Mouse (Mus musculus): ENCODE data around the gene Ppp1r37.

The Ppp1r37 gene

GRCm38 (mm10) chr7:19572926-19573775 lies 10.3 kb upstream of the Ppp1r37 start:
- intact Hi-C loops (cut with DNase I), result loop anchor here (5.0 kb wide), 2 partner anchors 66 to 116 kb away; partner anchors contain the start of genes Bloc1s3, Mark4 and Trappc6a

DNA sequence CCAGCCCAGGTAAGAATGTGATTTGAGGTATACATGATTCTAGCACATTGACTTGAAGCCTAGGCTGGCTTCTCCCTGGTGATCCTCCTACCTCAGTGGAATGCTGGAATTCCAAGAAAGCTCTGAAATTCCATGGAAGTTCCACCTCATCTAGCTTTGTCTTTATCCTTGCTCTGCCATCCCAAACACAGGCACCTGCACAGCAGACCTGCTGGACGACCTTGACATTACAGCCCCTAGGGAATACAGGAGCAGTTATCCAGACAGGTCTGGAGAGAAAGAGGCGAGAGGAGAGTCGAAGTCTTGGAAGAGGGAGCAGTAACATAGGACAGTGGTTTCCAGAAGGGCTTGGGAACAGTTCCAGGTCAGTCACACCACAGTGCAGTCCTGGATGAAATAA lies 6.8 kb upstream of the Ppp1r37 start:
- intact Hi-C loops (cut with DNase I), result loop anchor here (5.0 kb wide), 2 partner anchors 62 to 112 kb away; partner anchors contain the start of genes Bloc1s3, Mark4 and Trappc6a

GRCm38 (mm10) chr7:19567426-19567825 lies 4.5 kb upstream of the Ppp1r37 start:
- intact Hi-C loops (cut with DNase I), result no loop called here

- intact Hi-C loops (cut with DNase I), result no loop called here
These were observed 2.9 kb upstream of the Ppp1r37 start for GRCm38 (mm10) chr7:19565803-19566202.

DNA sequence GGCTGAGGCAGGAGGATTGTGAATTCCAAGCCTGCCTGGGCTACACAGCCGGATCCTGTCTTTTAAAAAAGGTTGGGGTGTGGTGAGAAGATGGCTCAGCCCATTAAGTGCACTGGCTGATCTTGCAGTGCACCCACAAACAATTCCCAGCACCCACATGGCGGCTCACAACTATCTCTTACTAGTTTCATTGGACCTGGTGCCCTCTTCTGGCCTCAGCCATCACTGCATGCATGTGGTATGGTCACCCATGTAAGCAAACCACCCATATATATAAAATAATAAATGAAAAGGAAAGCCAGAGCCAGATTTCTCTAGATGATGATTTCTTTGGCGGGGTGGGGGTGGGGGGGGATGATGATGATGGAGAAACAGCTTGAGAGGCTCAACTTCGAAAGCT lies 1.6 kb upstream of the Ppp1r37 start:
- intact Hi-C loops (cut with DNase I), result no loop called here

GRCm38 (mm10) chr7:19563884-19564283 lies 1.0 kb upstream of the Ppp1r37 start:
- intact Hi-C loops (cut with DNase I), result no loop called here

GRCm38 (mm10) chr7:19561765-19562642 lies 872 bp downstream of the Ppp1r37 start:
- intact Hi-C loops (cut with DNase I), result no loop called here

- intact Hi-C loops (cut with DNase I), result no loop called here
These were observed 1.5 kb downstream of the Ppp1r37 start for GRCm38 (mm10) chr7:19561431-19561764.

- intact Hi-C loops (cut with DNase I), result no loop called here
These were observed 2.2 kb downstream of the Ppp1r37 start for GRCm38 (mm10) chr7:19560491-19561260.

- intact Hi-C loops (cut with DNase I), result loop anchor here (5.0 kb wide), 1 partner anchor 37 kb away; no protein-coding TSS in a partner anchor
These were observed 3.9 kb downstream of the Ppp1r37 start for GRCm38 (mm10) chr7:19558965-19559364.

DNA sequence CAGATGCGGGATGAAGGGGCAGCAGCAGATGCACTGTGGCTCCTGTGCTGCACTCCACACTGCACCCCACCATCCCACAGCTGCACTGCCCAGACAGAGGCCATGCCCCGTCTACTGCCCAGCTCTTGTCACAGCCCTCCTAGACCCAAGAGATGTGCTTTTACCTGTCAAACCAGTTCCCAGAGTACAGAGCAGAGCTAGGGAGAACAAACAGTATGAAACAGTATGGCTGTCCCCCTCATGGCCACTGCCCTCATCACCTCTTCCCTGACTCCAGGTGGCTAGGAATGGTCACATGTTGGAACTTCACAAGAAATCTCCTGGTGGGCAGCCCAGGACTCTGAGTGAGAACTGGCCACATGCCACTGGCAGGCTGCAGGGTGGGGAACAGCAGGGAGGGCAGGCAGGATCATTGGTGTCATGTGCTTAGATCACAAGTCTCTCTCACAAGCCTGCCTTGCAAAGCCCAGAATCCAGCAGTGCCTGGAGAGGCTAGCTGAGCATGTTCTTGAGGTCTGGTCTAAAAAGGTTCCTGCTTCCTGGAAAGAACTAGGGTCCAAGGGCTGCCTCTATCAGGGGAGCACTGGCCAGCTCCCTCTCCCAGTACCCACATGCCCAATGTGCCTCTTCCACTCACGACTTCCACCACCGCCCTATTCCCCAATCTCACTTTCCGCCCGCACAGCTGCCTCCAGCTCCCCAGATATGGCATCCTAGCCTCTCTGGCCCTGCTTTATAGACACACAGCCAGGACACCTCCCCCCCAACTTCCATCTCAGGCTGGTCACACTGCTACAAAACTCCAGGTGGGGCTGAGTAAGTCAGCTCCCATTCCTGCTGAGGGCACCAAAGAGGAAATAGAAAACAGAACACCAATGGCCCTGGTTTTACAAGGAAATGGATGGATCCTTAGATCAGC lies 4.6 kb downstream of the Ppp1r37 start:
- intact Hi-C loops (cut with DNase I), result loop anchor here (5.0 kb wide), 1 partner anchor 36 kb away; no protein-coding TSS in a partner anchor

DNA sequence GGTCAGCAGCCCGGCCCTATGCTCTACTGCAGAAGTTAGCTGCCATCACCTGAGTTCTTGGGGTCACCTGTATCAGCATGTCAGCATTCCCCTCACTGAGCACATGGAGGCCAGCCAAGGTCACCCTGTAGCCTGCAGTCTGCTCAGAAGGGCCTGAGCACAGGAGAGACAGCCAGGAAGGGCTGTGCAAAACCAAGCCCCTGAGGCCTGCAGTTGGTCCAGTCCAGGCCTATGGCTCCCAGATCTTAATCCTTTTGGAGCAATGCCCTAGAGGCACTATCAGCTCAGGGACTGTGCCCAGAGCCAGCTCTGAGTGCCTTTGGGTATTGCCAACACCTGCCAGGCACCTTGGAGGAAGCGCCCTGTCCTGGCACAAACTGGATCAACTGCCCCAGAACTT lies 5.8 kb downstream of the Ppp1r37 start:
- intact Hi-C loops (cut with DNase I), result loop anchor here (5.0 kb wide), 1 partner anchor 35 kb away; no protein-coding TSS in a partner anchor

- intact Hi-C loops (cut with DNase I), result no loop called here
These were observed 8.7 kb downstream of the Ppp1r37 start for GRCm38 (mm10) chr7:19554168-19554567.

- intact Hi-C loops (cut with DNase I), result no loop called here
These were observed 10.4 kb downstream of the Ppp1r37 start for GRCm38 (mm10) chr7:19552443-19552842.

DNA sequence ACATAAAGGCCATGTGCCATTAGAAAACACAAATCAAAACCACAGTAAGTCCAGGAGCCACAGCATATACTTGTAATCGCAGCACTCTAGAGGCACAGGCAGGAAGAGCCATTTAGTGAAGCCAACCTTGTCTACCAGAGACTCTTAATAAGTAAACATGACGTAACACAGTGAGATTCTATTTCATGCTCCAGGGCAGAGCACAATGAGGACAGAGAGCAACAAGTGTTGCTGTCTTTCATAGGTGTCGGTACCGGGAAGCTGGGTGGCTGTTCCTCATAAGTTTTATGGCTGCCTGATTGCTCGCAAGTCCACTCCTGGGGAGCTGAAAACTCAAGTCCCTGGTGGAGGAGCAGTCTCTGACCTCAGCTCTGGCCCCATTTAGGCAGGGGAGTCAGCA lies 11.2 kb downstream of the Ppp1r37 start:
- intact Hi-C loops (cut with DNase I), result no loop called here

DNA sequence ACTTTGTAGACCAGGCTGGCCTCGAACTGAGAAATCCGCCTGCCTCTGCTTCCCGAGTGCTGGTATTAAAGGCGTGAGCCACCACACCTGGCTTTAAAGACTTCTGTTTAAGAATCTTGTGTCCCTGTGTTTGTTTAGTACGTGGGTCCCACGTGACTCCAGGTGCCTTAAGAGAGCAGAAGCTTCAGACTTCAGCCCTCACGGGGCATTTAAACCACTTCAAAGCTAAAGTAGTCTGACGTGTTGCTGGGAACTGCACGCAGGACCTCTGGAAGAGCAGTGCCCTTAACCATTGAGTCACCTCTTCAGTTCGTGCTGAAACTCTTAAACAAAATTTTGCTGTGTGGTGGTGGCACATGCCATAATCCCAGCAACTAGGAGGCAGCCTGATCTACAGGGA lies 13.5 kb downstream of the Ppp1r37 start:
- intact Hi-C loops (cut with DNase I), result no loop called here

DNA sequence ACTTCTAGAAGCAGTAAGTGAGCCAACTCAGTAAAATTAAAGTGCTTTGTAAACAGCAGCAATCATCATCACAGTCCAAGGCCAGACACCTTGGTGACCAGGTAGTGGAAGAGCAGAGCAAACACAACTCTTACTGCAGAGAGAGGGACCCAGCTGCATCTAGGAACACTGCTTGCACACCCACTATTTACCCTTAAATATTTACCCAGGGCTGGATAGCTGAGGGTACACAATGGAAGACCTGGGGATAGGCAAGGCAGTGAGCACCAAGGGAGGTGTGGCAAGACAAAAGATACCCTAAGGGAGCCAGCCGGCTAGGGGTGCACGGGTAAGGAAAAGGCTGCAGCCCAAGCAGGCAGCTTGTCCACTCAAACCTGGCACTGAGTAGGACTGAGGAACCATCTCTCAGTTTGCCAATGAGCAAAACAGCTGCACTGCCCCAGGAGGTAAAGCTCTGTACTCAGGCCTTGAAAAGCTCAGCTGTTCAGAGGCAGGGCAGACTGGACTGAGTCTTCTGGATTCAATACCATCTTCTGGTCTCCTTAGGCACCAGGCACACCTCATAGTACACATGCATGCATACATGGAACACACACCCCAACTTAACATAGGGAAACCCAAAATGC lies 15.4 kb downstream of the Ppp1r37 start:
- intact Hi-C loops (cut with DNase I), result no loop called here

DNA sequence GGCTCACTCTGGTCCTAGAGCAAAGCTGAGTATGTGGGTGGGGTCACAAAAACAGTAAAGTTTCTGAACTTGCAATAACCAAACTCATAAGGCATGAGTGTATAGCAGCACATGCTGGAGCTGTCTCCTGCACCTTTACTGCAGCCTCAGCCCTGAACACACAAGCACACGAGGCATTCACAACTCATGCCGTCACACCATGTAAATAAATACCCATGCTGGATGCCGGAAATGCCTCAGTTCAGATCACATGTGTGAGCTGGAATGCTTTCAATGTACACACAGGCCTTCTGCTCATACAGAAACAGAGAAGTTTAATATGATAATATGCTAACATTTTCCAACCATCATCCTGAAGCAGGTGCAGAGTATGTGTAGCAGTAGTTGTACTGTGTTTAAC lies 16.9 kb downstream of the Ppp1r37 start:
- intact Hi-C loops (cut with DNase I), result no loop called here

DNA sequence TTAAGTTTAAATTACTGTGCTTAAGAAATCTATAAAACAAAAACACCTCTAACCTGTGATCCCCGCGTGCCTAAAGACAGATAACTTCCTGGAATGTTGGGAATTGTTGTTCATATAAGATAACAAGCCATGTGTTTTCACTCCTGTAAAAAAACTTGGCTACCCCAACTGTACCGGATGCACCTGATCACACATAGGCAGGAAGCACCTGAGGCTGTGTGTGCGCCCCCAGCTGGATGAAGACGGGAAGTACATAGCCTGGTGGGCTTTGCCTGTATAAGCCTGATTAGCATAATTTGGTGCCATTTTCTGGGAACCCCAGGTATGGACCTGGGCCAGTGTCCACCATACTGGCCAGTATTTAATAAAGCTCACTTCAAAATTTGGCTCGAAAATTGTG lies 19.3 kb downstream of the Ppp1r37 start:
- intact Hi-C loops (cut with DNase I), result no loop called here

Measured in adrenal gland (tissue).